Mouse (Mus musculus) stomach, embryonic 14.5 days (tissue): ENCODE measurements around the gene Ccdc183. TPM values are rescaled to one million over a fixed set of nuclear protein-coding genes. Genes with fewer than 3 reads are reported as not detected.

Experiments
- ATAC-seq: fragments of 200-750 bp; cut with Nextera tagmentation; 2 replicates; pipeline ENCODE4 v1.8.0; 2017; ENCODE audit warnings: low read depth, moderate TSS enrichment; ENCODE audit not compliant: insufficient number of reproducible peaks, insufficient read depth, low FRiP score
- H3K27ac ChIP-seq: fragments of 300-500 bp; sonication (generic); 2 replicates; pipeline ENCODE4 v1.5.1; 2014; ENCODE audit warnings: mild to moderate bottlenecking, low read length, moderate library complexity, mixed read lengths
- H3K27me3 ChIP-seq: fragments of 300-500 bp; sonication (generic); 2 replicates; pipeline ENCODE4 v1.6.1; 2014; ENCODE audit warnings: low read length, control low read depth, mixed read lengths; ENCODE audit not compliant: control insufficient read depth, insufficient read depth
- H3K36me3 ChIP-seq: fragments of 300-500 bp; sonication (generic); 2 replicates; pipeline ENCODE4 v1.6.1; 2014; ENCODE audit warnings: mild to moderate bottlenecking, control low read depth, low read length, moderate library complexity, mixed read lengths; ENCODE audit not compliant: control insufficient read depth, insufficient read depth
- H3K4me1 ChIP-seq: fragments of 300-500 bp; sonication (generic); 2 replicates; pipeline ENCODE4 v1.6.1; 2014; ENCODE audit warnings: low read length, control low read depth, mixed read lengths; ENCODE audit not compliant: control insufficient read depth, insufficient read depth
- H3K4me2 ChIP-seq: fragments of 300-500 bp; sonication (generic); replicated peaks from 2 replicates; pipeline ENCODE4 v1.6.1; 2014; ENCODE audit warnings: low read depth, low read length, control low read depth
- H3K4me3 ChIP-seq: fragments of 300-500 bp; sonication (generic); 2 replicates; pipeline ENCODE4 v1.5.1; 2014; ENCODE audit warnings: low read depth, low read length, control low read depth
- H3K9ac ChIP-seq: fragments of 300-500 bp; sonication (generic); replicated peaks from 2 replicates; pipeline ENCODE4 v1.6.1; 2014; ENCODE audit warnings: low read depth, mild to moderate bottlenecking, control low read depth, low read length, moderate library complexity, mixed read lengths
- H3K9me3 ChIP-seq: fragments of 300-500 bp; sonication (generic); 2 replicates; pipeline ENCODE4 v1.6.1; 2016; ENCODE audit warnings: low read depth, low read length, control low read depth; ENCODE audit not compliant: control insufficient read depth
- WGBS: fragments of 180-500 bp; shearing (Covaris S2); extraction: QIAGEN DNeasy Blood & Tissue Kit; methylation state at CpG from one replicate; pipeline ENCODE4 v1.1.7; 2014; 5-methylcytosine and 5-hydroxymethylcytosine counted together
- polyA plus RNA-seq: library from polyadenylated mRNA; unstranded; fragments of >200 nt; fragmentation: Nextera tagmentation; extraction: Ambion mirVana; gene quantifications from 2 replicates; pipeline ENCODE4 v1.2.1, GENCODE M21; 2014

Ccdc183 gene
- polyA plus RNA-seq, 1 experiment from 2014 or later = 0.19 TPM

- H3K36me3 ChIP-seq = no peaks in the 10 kb centered on the region
- ATAC-seq = peak; percentile 91
- 5% methylated on average over 34 of the region's 34 CpGs for WGBS
- H3K4me3 ChIP-seq = peak within 1 kb of the TSS; percentile 48
- H3K9me3 ChIP-seq = no peaks in the 10 kb centered on the region
- H3K9ac ChIP-seq = peak within 1 kb of the TSS; percentile 36; the same call in 1 of the 2 replicates
- peak within 1 kb of the TSS; percentile 39; the same call in 1 of the 2 replicates for H3K27ac ChIP-seq
- peaks cover 12% of the 10 kb centered on the region; the same call in 1 of the 2 replicates for H3K27me3 ChIP-seq
- H3K4me1 ChIP-seq = peaks cover 4% of the 10 kb centered on the region; the same call in 1 of the 2 replicates
- H3K4me2 ChIP-seq = peak within 1 kb of the TSS; percentile 76
Observed at GRCm38 (mm10) chr2:25621229-25622200, 4.0 kb upstream of the Ccdc183 start, which contains the start of gene Tmem141. TSS of gene Tmem141 (minus strand) at chr2:25622005.

DNA sequence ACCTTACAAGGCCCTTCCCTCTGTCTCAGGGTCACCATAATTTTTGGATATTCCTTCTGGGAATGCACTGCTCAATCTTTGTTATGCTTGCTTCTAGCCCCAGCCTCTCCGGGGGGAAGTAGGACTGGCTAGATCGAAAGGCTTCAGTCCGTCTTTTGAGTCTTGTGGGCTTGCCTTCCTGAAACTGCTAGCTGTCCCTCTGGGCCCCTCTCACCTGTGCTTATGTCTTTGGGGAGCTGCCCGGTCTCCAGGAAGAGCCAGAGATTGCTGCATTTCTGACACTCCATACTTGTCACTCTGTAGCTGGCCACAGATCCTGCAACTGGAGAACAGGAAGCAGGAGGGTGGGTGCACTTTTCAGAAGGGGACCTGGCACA is 3.4 kb upstream of the Ccdc183 start:
- Histone ChIP-seq H3K9me3 (no peaks in the 10 kb centered on the region), H3K27ac (no peak overlapping the region), H3K9ac (no peak overlapping the region), H3K4me3 (no peak overlapping the region), H3K36me3 (no peaks in the 10 kb centered on the region), H3K4me1 (peaks cover 10% of the 10 kb centered on the region; the same call in 1 of the 2 replicates), H3K27me3 (peaks cover 18% of the 10 kb centered on the region; the same call in 1 of the 2 replicates), H3K4me2 (peak overlapping the region; percentile 76; the same call in 1 of the 2 replicates)
- ATAC-seq = no peak
- 81% methylated on average over 4 of the region's 4 CpGs for WGBS

DNA sequence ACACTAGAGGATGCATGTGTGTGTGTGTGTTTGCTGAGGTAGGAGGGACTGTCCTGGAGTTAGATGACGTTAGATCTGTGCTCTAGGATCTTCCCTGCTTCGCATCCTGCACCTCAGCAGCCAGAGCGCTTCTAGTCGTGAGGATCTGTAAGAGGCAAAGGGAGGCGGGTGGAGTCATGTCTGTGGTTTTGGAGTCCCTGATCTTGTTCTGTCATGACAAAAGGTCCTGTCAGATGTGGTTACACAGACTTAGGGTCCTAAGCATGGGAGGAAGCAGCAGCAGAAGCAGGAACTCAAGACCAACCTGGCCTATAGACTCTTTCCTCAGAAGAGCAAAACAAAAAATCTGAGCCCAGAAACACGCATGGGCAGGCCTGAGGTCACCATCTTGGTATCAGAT is 2.9 kb upstream of the Ccdc183 start:
- no peak overlapping the region for H3K27ac ChIP-seq
- H3K9me3 ChIP-seq = no peaks in the 10 kb centered on the region
- no peaks in the 10 kb centered on the region for H3K36me3 ChIP-seq
- H3K4me1 ChIP-seq = peaks cover 10% of the 10 kb centered on the region; the same call in 1 of the 2 replicates
- H3K9ac ChIP-seq = no peak overlapping the region
- H3K4me2 ChIP-seq = no peak overlapping the region
- no peak for ATAC-seq
- H3K27me3 ChIP-seq = peaks cover 22% of the 10 kb centered on the region; the same call in 1 of the 2 replicates
- WGBS = 72% methylated on average over 6 of the region's 6 CpGs
- H3K4me3 ChIP-seq = no peak overlapping the region

DNA sequence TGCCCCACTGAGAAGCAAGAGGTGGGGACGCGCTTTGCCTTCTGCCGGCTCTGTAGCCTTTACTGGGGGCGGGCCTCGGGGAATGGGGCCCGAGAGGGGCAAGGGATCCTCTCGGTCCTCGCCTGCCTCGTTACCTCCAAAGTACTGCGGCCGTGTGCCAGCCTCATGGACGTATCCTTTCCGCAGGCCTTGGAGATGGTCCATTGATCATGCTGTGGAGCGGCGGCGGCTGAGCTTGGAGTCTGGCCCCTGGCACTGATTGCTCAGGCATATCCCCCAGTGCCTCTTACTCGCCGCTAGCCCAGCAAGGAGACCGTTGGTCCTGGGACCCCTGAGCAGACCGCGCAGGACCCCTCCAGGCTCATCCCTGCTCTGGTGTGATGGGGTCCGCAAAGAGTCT is 1.1 kb downstream of the Ccdc183 start:
- Histone ChIP-seq H3K4me3 (peak overlapping the region; percentile 11; the same call in 1 of the 2 replicates), H3K36me3 (no peaks in the 10 kb centered on the region), H3K27me3 (peaks cover 22% of the 10 kb centered on the region; the same call in 1 of the 2 replicates), H3K27ac (no peak overlapping the region), H3K4me1 (peaks cover 10% of the 10 kb centered on the region; the same call in 1 of the 2 replicates), H3K9ac (no peak overlapping the region), H3K4me2 (peak overlapping the region; percentile 34), H3K9me3 (no peaks in the 10 kb centered on the region)
- 13% methylated on average over 22 of the region's 22 CpGs for WGBS
- ATAC-seq = no peak

DNA sequence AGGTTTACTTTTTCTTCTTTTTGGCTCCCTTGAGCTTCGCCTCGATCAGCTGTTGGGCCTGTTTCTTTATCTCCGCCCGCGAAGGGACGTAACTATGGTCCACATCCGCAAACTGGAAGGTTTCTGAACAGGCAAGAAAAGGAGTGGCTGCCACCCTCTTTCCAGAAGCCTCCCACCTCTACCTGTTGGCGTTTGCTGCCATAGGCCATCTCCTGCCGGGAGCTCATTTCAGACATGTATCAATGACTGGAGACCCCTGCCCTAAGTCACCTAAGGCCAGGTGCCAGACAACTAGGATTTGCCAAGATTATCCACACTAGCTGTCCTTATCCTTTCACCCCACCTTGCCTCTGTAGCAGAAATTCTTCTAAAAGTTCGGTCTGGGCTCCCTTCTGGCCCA is 8.8 kb downstream of the Ccdc183 start:
- Histone ChIP-seq H3K27me3 (0 out of 2 replicates have a peak, but pooled peaks cover 2% of the 10 kb centered on the region), H3K4me1 (peaks cover 17% of the 10 kb centered on the region), H3K36me3 (no peaks in the 10 kb centered on the region), H3K27ac (peak overlapping the region; percentile 95; the same call in 1 of the 2 replicates), H3K9me3 (no peaks in the 10 kb centered on the region), H3K4me3 (peak overlapping the region; percentile 99), H3K9ac (0 out of 2 replicates have a peak overlapping the region, but pooled peaks have one; percentile 92), H3K4me2 (peak overlapping the region; percentile 72)
- no peak for ATAC-seq
- WGBS = 60% methylated on average over 10 of the region's 10 CpGs

GRCm38 (mm10) chr2:25607761-25608622 is 9.5 kb downstream of the Ccdc183 start, which contains the start of gene Rabl6:
TSS of gene Rabl6 (minus strand) at chr2:25608521.
- 0 out of 2 replicates have a peak, but pooled peaks cover 2% of the 10 kb centered on the region for H3K27me3 ChIP-seq
- H3K36me3 ChIP-seq = no peaks in the 10 kb centered on the region
- H3K9ac ChIP-seq = peak within 1 kb of the TSS; percentile 92
- ATAC-seq = peak; percentile 89
- WGBS = under 1% methylated on average over 80 of the region's 80 CpGs
- H3K9me3 ChIP-seq = no peaks in the 10 kb centered on the region
- peaks cover 17% of the 10 kb centered on the region for H3K4me1 ChIP-seq
- peak within 1 kb of the TSS; percentile 99 for H3K4me3 ChIP-seq
- H3K4me2 ChIP-seq = peak within 1 kb of the TSS; percentile 72
- peak within 1 kb of the TSS; percentile 95 for H3K27ac ChIP-seq

DNA sequence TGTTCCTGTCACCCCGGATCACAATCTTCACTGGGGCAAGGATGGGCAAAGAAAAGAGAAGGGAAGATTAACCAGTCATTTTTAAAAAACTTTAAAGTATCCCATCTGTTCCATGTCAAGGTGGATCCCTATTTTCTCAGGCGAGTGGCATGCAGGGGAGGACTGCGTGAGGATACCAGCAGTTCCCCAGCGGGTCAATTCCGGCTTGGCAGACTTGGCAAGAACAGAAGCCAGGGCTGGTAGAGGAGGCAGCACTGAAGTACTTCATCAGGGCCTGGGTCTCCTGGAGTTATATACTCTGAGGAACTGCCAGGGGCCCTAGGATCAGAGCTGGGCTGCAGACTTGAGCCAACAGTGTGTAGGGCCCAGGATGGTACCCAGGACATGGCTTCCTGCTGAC is 15.0 kb downstream of the Ccdc183 start:
- Histone ChIP-seq H3K4me1 (peaks cover 14% of the 10 kb centered on the region), H3K27me3 (no peaks in the 10 kb centered on the region), H3K36me3 (peaks cover 46% of the 10 kb centered on the region), H3K4me3 (no peak overlapping the region), H3K9me3 (no peaks in the 10 kb centered on the region), H3K9ac (no peak overlapping the region), H3K27ac (no peak overlapping the region), H3K4me2 (no peak overlapping the region)
- ATAC-seq = no peak
- 92% methylated on average over 5 of the region's 5 CpGs for WGBS

DNA sequence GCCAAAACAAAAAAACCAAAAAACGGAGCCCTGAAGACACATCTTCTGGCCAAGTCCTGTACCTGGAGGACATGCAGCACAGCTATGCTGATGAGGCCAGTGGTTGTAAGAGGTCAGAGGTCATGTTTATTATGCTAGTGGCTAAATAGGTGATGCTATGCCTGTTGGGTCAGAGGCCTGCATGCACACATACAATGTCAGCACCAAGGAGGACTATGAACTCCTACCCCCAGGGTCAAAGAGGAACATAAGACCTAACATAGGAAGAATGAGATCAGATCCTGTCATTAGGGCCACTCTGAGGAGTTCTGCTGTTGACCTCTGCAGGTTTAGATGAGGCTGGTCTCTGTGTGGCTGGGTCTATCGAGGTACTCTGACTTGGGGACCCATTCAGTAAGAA is 17.4 kb downstream of the Ccdc183 start:
- no peaks in the 10 kb centered on the region for H3K27me3 ChIP-seq
- no peak overlapping the region for H3K9ac ChIP-seq
- H3K4me3 ChIP-seq = no peak overlapping the region
- no peak overlapping the region for H3K27ac ChIP-seq
- no peak for ATAC-seq
- no peak overlapping the region for H3K4me2 ChIP-seq
- no peaks in the 10 kb centered on the region for H3K9me3 ChIP-seq
- 76% methylated on average over 2 of the region's 2 CpGs for WGBS
- no peaks in the 10 kb centered on the region for H3K4me1 ChIP-seq
- H3K36me3 ChIP-seq = peaks cover 71% of the 10 kb centered on the region
